Mouse (Mus musculus) lung, adult 2 months (tissue): ENCODE measurements around the gene Plrg1.

Experiments used
- CTCF ChIP-seq: fragments of 200-500 bp; IDR thresholded peaks from 2 replicates; pipeline ENCODE4 v1.5.1; 2011; ENCODE audit warnings: mild to moderate bottlenecking, low read length, control low read depth; ENCODE audit not compliant: insufficient read depth
- POLR2A ChIP-seq: fragments of 200-500 bp; IDR thresholded peaks from 2 replicates; pipeline ENCODE4 v1.6.1; 2011; ENCODE audit warnings: low read depth, mild to moderate bottlenecking, control low read depth, low read length, borderline replicate concordance; ENCODE audit errors: extremely low read depth

GRCm38 (mm10) chr3:83039666-83040065 is 15.7 kb upstream of the Plrg1 start:
- no peak for TF ChIP-seq POLR2A
- TF ChIP-seq CTCF = no peak
